Comparison of ENCODE assay signal across 15 mouse cellular contexts in genomic region chr11:44049253-44049976, GRCm38 (mm10).
"Had no signal": no experiment of that assay in that cellular context is flagged by ENCODE, and none has a peak within 500 bp of the region (broad histone marks: within the 10 kb centered on the region; RNA-seq: fewer than 3 reads in every experiment).

No protein-coding gene starts in this region.

- H3K36me3 ChIP-seq: kidney, embryonic 15.5 days; limb, embryonic 13.5 days; midbrain, embryonic 10.5 days; neural tube, embryonic 12.5 days had no signal

- H3K27me3 ChIP-seq: kidney, embryonic 15.5 days; limb, embryonic 13.5 days; neural tube, embryonic 12.5 days had no signal

- H3K4me3 ChIP-seq: kidney, embryonic 15.5 days; limb, embryonic 13.5 days; midbrain, embryonic 10.5 days; neural tube, embryonic 12.5 days had no signal

- H3K27ac ChIP-seq: kidney, embryonic 15.5 days; limb, embryonic 13.5 days; liver, embryonic 14.5 days; midbrain, embryonic 10.5 days; neural tube, embryonic 12.5 days had no signal

- ATAC-seq: intestine, embryonic 16.5 days had no signal

- DNase-seq: kidney, adult 2 months; kidney, postnatal 14 days; lung, adult 18-20 months; lung, postnatal 10 days; lung, postnatal 4 days; midbrain, embryonic 14.5 days; retina, postnatal 1 day; right cerebral cortex, postnatal 4 days; thymus, postnatal 4 days had no signal

- H3K4me2 ChIP-seq: kidney, embryonic 15.5 days; limb, embryonic 13.5 days; neural tube, embryonic 12.5 days had no signal
